Mouse (Mus musculus) kidney, postnatal 25 days (tissue): Measurements from ENCODE around the gene Erv3.

Experiments
- DNase-seq, 2 experiments: peaks; one replicate each; pipeline ENCODE4 v3.0.0; 2021; ENCODE audit warnings: mixed read lengths in 2 of 2

Erv3 gene

GRCm38 (mm10) chr2:131859721-131860120 lies at the start of gene Erv3:
Gene Erv3 (minus strand): TSS chr2:131859747.
- no peak for DNase-seq

- no peak for DNase-seq
Measured at GRCm38 (mm10) chr2:131908906-131909305, 49.4 kb upstream of the Erv3 start.

- peak; percentile 28 to 67 for DNase-seq
Measured at GRCm38 (mm10) chr2:131908351-131908861, 48.9 kb upstream of the Erv3 start.

- no peak for DNase-seq
Measured at GRCm38 (mm10) chr2:131907311-131907710, 47.8 kb upstream of the Erv3 start.

- DNase-seq: peak; percentile 46 to 66
Measured at GRCm38 (mm10) chr2:131906846-131907245, 47.3 kb upstream of the Erv3 start.

- DNase-seq: no peak
Measured at GRCm38 (mm10) chr2:131906266-131906665, 46.7 kb upstream of the Erv3 start.

- no peak for DNase-seq
Measured at GRCm38 (mm10) chr2:131905776-131906175, 46.2 kb upstream of the Erv3 start.

- no peak for DNase-seq
Measured at GRCm38 (mm10) chr2:131905025-131905424, 45.5 kb upstream of the Erv3 start.

GRCm38 (mm10) chr2:131902867-131903266 lies 43.3 kb upstream of the Erv3 start:
- DNase-seq: no peak

GRCm38 (mm10) chr2:131902423-131902822 lies 42.9 kb upstream of the Erv3 start:
- DNase-seq: no peak

GRCm38 (mm10) chr2:131897336-131898109 lies 38.0 kb upstream of the Erv3 start:
- no peak for DNase-seq

GRCm38 (mm10) chr2:131896011-131896410 lies 36.5 kb upstream of the Erv3 start:
- DNase-seq: no peak

GRCm38 (mm10) chr2:131895106-131895505 lies 35.6 kb upstream of the Erv3 start:
- no peak for DNase-seq

GRCm38 (mm10) chr2:131892534-131892933 lies 33.0 kb upstream of the Erv3 start:
- no peak for DNase-seq

- DNase-seq: no peak
Measured at GRCm38 (mm10) chr2:131888233-131888632, 28.7 kb upstream of the Erv3 start.

GRCm38 (mm10) chr2:131886503-131887160 lies 27.1 kb upstream of the Erv3 start:
- DNase-seq: no peak

- no peak for DNase-seq
Measured at GRCm38 (mm10) chr2:131883136-131883535, 23.6 kb upstream of the Erv3 start.

GRCm38 (mm10) chr2:131881766-131882165 lies 22.2 kb upstream of the Erv3 start:
- peak in 1 of 2 experiments; percentile 17 for DNase-seq

GRCm38 (mm10) chr2:131876551-131877265 lies 17.2 kb upstream of the Erv3 start:
- no peak for DNase-seq

- no peak for DNase-seq
Measured at GRCm38 (mm10) chr2:131873376-131873775, 13.8 kb upstream of the Erv3 start.

- no peak for DNase-seq
Measured at GRCm38 (mm10) chr2:131868983-131869382, 9.4 kb upstream of the Erv3 start.

GRCm38 (mm10) chr2:131866676-131867075 lies 7.1 kb upstream of the Erv3 start:
- DNase-seq: no peak

- no peak for DNase-seq
Measured at GRCm38 (mm10) chr2:131864262-131864796, 4.8 kb upstream of the Erv3 start.
